Mouse (Mus musculus) embryonic fibroblast, embryonic 13.5 days (primary cell): Measurements from ENCODE around the gene Palld. TPM values are rescaled to one million over a fixed set of nuclear protein-coding genes. Genes with fewer than 3 reads are reported as not detected.

Experiments used
- H3K27ac ChIP-seq: 2 replicates; pipeline ENCODE4 v1.5.1; 2012; ENCODE audit warnings: low read length, control low read depth, inconsistent platforms; ENCODE audit not compliant: insufficient read depth
- H3K4me1 ChIP-seq: 2 replicates; pipeline ENCODE4 v1.6.1; 2011; ENCODE audit warnings: low read length; ENCODE audit not compliant: control insufficient read depth, insufficient read depth
- H3K4me3 ChIP-seq: 2 replicates; pipeline ENCODE4 v1.5.1; 2011; ENCODE audit warnings: mild to moderate bottlenecking, control low read depth, low read length; ENCODE audit not compliant: insufficient read depth
- CTCF ChIP-seq: IDR thresholded peaks from 2 replicates; pipeline ENCODE4 v1.5.1; 2011; ENCODE audit warnings: mild to moderate bottlenecking, control low read depth, low read length, moderate library complexity, borderline replicate concordance; ENCODE audit not compliant: insufficient read depth
- POLR2A ChIP-seq: IDR thresholded peaks from 2 replicates; pipeline ENCODE4 v1.6.1; 2011; ENCODE audit warnings: low read depth, mild to moderate bottlenecking, control low read depth, low read length, moderate library complexity
- polyA plus RNA-seq: library from polyadenylated mRNA; stranded (reverse); fragments of >200 nt; gene quantifications from 2 replicates; pipeline ENCODE4 v1.2.4, GENCODE M21; 2011; ENCODE audit warnings: low read depth; ENCODE audit not compliant: missing spikeins, insufficient read length

The Palld gene
- polyA plus RNA-seq, 1 experiment, result 228 TPM

DNA sequence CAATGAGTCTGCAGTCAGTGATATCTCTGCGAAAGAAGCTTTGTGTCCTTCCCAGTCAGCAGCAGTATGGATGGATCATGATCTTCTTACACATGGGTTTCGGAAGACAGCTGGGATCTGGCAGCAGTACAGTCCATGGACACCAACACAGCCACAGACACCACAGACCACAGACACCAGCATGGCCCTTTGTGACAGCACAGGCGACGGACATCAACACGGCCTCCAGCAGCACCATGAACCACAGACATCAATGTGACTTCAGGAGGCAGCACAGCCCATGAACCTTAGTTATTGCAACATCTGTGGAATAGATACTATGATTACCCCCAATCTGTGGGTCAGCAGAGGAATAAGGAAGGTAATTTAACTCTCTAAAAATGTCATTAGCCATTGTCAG is 10.3 kb upstream of the Palld start:
- TF ChIP-seq POLR2A (no peak), CTCF (no peak)
- Histone ChIP-seq H3K4me3 (no peak overlapping the region), H3K4me1 (no peaks in the 10 kb centered on the region; the same call in 1 of the 2 replicates)

DNA sequence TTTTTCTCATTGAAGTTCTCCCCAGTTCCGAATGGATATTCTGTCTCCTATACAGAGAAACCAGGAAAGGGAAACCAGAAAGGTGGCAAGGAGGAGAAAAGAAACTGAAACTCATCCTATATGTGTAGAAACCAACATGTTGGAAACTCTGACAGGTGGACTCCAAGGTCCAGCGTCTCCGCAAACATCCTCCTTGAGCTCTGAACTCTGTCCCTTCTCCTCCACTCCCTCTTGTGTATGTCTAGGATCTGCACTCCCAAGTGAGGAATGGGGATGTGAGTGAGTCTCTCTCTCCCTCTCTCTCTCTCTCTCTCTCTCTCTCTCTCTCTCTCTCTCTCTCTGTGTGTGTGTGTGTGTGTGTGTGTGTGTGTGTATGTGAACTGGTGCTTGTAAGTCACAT is 6.8 kb upstream of the Palld start:
- Histone ChIP-seq H3K4me1 (no peaks in the 10 kb centered on the region; the same call in 1 of the 2 replicates), H3K4me3 (no peak overlapping the region), H3K27ac (no peak overlapping the region)
- no peak for TF ChIP-seq CTCF
- no peak for TF ChIP-seq POLR2A

More for the DNA sequence above, 10.3 kb upstream of the Palld start:
- no peak overlapping the region for H3K27ac ChIP-seq

DNA sequence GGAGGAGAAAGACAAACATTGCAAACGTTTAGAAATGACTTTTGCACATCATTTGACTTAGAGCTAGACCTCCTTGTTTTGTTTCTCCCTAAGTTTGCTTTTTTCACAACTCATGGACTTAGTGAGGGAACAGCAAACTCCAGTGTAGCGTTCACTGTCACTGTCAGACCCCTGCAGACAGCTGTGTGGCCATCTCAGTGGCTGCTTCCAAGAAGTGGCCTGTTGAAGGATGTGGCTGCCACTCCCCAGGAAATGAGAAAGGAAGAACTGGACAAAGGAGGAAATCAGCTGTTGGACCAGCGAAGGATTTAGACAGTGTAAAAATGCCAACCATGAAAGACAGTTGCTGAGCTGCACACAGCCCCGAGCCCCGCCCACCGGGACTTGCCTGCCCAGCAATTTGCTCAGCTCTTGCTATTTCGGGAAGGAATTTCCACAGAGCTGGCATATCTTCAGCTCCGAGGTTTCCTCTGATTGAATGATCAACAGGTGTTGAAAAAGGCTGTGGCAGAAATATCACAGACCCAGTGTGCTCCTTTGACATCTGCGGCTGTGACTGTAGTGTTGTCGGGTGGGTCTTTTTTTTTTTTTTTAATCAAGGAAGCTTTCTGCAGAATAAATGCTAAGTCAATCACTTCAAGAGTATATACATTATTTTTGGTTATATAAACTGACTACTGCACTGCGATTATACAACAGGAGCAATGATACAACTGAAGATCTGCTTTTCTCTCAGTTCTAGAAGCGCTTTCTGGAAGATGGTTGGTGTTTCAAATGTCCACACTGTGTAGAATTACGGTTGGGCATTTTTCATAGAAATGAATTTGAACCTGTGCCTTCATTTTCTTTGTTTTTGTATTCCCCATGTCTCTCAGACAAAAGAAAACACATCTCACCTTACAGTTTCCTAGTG is 6.1 kb upstream of the Palld start:
- Histone ChIP-seq H3K27ac (no peak overlapping the region), H3K4me1 (no peaks in the 10 kb centered on the region; the same call in 1 of the 2 replicates), H3K4me3 (no peak overlapping the region)
- no peak for TF ChIP-seq POLR2A
- no peak for TF ChIP-seq CTCF

DNA sequence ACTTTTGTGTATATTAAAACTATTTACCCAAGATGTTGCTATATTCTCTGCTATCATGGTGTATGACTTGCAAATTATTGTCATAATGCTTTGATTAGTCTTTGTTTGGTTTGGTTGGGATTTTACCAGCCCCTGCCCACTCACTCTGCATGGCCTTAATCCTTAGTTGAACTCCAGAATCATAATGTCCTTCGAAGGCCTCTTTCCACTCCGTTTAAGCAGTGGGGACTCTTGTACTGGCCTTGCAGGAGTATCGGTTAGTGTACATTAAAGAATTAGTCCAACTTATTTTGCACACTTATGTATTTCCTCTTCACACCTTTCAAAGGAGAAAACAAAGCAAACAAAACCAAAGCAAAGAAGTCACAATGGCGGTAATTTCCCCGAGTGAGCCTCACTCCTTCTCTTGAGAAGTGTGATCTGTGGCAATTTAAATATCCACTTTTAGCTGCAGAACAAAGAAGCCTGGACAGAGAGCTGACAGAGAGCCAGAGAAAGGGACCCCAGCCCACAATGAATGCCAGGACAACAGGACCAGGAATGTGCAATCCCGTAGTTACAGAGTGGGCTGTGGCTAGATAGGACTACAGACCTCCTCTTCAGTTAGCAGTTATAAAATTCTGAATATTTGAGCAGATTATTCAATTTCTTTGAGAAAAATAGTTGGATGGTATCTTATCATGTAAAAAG is 1.3 kb downstream of the Palld start:
- Histone ChIP-seq H3K4me3 (no peak overlapping the region), H3K27ac (no peak overlapping the region), H3K4me1 (no peaks in the 10 kb centered on the region)
- TF ChIP-seq CTCF (no peak), POLR2A (no peak)

DNA sequence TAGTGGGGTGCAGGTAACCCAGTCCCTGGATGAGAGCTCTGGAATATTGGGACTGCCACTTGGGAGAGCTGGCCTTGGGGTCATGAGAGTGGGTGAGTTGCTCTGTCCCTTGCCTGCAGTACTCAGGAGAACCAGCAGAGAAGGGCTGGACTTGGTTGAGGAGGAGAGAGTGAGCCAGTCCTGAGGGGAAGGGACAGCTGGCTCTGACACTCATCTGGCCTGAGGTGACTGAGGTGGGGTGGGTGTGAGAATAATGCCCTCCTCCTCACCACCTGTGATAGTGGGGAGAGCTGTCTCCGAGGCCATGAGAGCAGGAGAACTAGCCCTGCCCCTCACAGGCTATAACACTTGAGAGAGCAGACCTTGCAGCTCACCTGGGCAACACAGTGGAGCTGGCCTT is 5.1 kb downstream of the Palld start:
- Histone ChIP-seq H3K27ac (no peak overlapping the region), H3K4me3 (no peak overlapping the region), H3K4me1 (no peaks in the 10 kb centered on the region)
- TF ChIP-seq CTCF, result no peak
- no peak for TF ChIP-seq POLR2A

DNA sequence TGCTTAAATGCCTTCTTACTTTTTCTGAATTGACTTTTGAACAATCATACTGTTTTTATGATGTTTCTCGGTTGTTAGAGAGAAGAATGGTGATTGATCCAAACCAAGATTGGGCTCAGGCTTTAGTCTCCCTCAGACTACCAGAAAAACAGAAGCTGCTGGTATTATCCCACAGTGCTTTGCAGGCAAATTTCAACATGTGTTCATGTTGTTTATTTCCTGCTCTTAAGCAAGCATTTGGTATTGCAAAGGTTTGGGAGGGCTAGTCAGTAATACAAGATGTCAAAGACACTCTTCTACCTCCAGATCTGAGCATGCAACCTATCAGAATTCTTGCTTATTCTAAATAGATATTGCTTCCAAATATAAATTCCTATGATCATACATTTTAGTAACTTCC is 5.7 kb downstream of the Palld start:
- no peak for TF ChIP-seq CTCF
- H3K27ac ChIP-seq, result no peak overlapping the region
- H3K4me3 ChIP-seq, result no peak overlapping the region
- H3K4me1 ChIP-seq, result no peaks in the 10 kb centered on the region

DNA sequence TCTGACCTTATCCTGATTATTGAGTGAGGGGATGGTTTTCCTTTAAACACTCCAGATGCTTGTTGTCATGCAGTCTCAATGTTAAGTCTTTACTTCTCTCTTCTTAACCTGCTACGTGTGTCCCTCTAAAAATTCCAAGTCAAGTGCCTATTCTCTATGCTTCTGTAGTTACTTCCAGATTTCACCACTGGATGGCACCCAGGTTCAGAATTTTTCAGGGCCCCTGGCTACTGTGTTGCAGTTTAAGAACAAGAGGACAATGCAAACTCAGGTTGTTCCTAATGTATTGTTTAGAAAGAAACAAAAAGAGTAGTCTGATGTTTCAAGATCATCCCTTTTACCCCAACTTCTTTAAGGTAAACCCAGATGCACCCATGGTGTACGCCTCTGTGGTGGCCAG is 8.4 kb downstream of the Palld start:
- Histone ChIP-seq H3K27ac (no peak overlapping the region), H3K4me3 (no peak overlapping the region), H3K4me1 (no peaks in the 10 kb centered on the region)
- TF ChIP-seq CTCF, result no peak
- no peak for TF ChIP-seq POLR2A

DNA sequence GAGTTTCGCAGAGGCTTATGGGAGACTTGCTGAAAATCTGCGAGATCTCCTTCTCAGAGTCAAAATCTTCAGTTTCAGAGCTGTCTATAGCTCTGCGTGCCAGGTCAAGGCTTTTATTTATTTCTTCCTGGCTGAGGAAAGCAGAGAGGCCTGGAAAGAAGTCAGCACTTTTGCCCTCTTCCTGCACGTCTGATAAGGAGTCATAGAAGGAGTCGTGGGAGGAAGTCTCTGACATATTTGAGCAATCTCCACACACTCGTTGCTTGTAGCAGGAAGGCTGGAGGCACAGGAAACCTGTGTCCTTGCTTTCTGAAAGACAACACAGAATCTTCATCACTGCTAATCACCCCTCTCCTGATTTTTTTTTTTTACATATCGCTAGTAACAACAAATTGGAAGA is 24.9 kb downstream of the Palld start:
- TF ChIP-seq CTCF, result no peak
- TF ChIP-seq POLR2A, result no peak
- H3K4me3 ChIP-seq, result no peak overlapping the region
- no peak overlapping the region for H3K27ac ChIP-seq
- no peaks in the 10 kb centered on the region for H3K4me1 ChIP-seq

DNA sequence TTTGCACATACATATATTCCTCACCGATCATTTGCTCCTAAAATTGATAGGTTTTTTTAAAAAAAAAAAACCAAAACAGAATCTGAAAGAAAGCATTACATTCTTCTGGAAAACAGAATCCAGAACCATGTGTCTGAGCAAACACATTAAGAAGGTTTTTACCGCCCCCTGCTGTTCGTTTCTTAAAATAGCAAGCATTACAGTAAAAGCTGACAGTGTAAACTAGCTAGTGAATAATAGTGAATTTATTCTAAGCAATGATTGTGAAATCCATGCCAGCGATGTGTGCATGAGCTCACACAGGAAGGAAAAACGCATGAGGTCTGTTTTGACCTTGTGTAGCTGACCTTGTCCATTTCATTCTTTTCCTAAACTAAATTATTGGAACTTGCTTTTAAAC is 27.2 kb downstream of the Palld start:
- no peak overlapping the region for H3K4me3 ChIP-seq
- H3K27ac ChIP-seq, result no peak overlapping the region
- TF ChIP-seq CTCF (no peak), POLR2A (no peak)
- H3K4me1 ChIP-seq, result no peaks in the 10 kb centered on the region

DNA sequence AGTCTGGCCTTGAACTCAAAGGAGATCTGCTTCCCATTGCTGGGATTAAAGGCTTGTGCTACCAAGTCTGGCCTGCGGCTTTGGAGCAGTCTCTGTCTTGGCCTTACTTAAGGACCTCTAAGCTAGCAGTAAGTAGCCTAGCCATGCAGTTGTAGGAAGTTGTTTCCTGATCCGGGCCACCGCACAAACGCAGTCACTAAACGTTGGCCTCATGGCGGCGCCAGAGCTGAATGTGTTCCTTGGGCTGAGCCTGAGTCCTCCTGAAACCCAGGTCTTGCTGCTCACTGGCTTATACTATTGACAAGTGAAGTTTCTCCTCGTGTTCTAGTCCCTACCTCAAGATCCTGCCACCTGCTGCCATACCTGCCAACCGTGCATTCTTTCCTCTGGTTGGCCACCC is 28.5 kb downstream of the Palld start:
- TF ChIP-seq POLR2A (no peak), CTCF (no peak)
- Histone ChIP-seq H3K27ac (no peak overlapping the region), H3K4me1 (no peaks in the 10 kb centered on the region), H3K4me3 (no peak overlapping the region)

DNA sequence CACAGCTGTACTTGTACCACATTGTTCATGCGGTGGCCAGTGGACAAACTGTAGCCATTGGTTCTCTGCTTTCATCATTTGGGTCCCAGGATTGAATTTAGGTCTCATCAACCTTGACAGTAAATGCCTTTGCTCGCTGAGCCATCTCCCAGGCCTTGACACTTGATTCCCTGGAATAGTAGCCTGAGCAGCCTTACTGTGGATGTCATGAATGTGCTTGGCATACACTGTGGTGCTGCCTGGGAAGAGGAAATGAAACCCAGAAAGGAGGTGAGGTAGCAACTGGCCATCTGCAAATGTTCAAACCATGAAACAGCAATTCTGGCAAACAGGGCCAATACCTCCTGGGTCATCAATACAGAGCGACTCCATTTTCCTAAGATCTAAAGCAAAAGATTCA is 34.0 kb downstream of the Palld start:
- H3K27ac ChIP-seq, result no peak overlapping the region
- H3K4me1 ChIP-seq, result no peaks in the 10 kb centered on the region
- H3K4me3 ChIP-seq, result no peak overlapping the region
- no peak for TF ChIP-seq CTCF
- TF ChIP-seq POLR2A, result no peak
